Mouse (Mus musculus) layer of hippocampus, adult 18-20 months (tissue): ENCODE data around the gene Dio3. TPM values are rescaled to one million over a fixed set of nuclear protein-coding genes. Genes with fewer than 3 reads are reported as not detected.

Source experiments
- DNase-seq, 2 experiments: peaks; one replicate each; pipeline ENCODE4 v3.0.0; 2022; ENCODE audit warnings: low spot score in 2 of 2
- microRNA-seq, 2 experiments: library from miRNA; unstranded; fragments of <30 nt; microRNA quantifications; one replicate each; pipeline ENCODE4 v1.2.0; 2021
- total RNA-seq, 2 experiments: library from RNA; stranded (reverse); gene quantifications; 2 replicates each; pipeline ENCODE4 v1.2.3; 2021

Dio3 gene
- total RNA-seq, 2 experiments from 2014 or later: 6.6 to 10.0 TPM

DNA sequence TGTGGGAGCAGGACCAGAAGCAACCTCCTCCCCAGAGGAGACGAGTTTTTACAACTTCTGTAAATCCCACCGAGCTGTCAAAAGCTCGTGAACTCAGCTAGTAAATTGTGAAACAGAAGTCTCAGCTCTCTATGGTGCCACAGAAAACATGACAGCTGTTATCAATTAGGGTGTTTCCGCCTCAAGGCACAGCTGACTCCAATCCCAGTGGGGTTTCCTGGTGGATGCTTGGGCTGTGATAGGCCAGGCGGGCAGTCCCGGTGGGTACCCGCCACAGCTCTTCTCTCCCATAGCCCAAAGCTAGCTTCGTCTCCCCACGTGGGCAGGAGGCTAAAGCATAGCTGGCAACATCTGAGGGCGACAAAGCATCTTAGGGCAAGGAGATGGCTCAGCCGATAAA, 19.8 kb downstream of the Dio3 start:
- DNase-seq: no peak

- DNase-seq: no peak
Measured at GRCm38 (mm10) chr12:110319696-110320095, 40.8 kb downstream of the Dio3 start.

Small RNAs within 50 kb of the gene (microRNA-seq; reads per million reads assigned to microRNA genes)
- 6.2 to 14.3 reads per million in 2 experiments for gene Mir1247

Other genes starting within 250 kb of the Dio3 start
- 100 to 1,000 TPM; 241 to 242 TPM for gene Ppp2r5c, start 168.1 kb downstream of the Dio3 start, total RNA-seq